Mouse (Mus musculus): ENCODE results near the gene Car1. TPM values are rescaled to one million over a fixed set of nuclear protein-coding genes. Genes with fewer than 3 reads are reported as not detected.

The Car1 gene
- 0.23 and 0.60 TPM in 2 replicates for polyA plus RNA-seq (2012; rRNA removed)
- 0.22 and 0.70 TPM in 2 replicates for polyA plus RNA-seq (2014; fragmentation: Nextera tagmentation; extraction: Ambion mirVana)

DNA sequence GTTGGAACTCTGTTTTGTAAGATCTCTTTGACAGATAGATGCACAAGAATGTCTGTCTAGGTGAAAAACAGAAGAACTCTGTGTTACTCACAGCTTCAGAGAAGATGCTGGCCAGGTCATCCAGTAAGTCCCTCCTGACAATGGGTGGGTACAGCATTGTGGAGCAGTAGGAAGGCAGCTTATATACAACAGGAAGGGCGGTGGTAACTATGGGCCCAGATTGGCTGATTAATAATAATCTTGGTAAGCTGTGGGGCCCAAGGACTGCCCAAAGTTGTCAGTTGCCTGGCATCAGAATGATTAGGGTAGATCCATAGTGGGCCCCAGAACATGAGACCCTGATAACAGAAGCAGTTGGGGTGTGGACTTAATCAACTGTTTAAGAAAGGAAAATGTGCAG, at the start of gene Car1:
Gene Car1, minus strand, starts transcription at position 158 of the 400 bp plus-strand sequence.
- H3K9ac ChIP-seq (ENCODE audit: low read depth, low read length, severe bottlenecking) = no peak within 1 kb of the TSS
- 88% methylated on average over 1 of the region's 1 CpGs for WGBS
- no peak for TF ChIP-seq POLR2A (IDR thresholded peaks at IDR 0.05; ENCODE audit: borderline replicate concordance, extremely low read depth, insufficient read depth, insufficient read length)

GRCm38 (mm10) chr3:14857874-14858273, 49.7 kb upstream of the Car1 start:
- peaks cover 8% of the 10 kb centered on the region; the same call in 1 of the 2 replicates for H3K4me1 ChIP-seq (ENCODE audit: control insufficient read depth, insufficient read depth, low read length)
- WGBS = 80% methylated on average over 3 of the region's 3 CpGs
- H3K9ac ChIP-seq (ENCODE audit: low read depth, low read length, severe bottlenecking) = no peak overlapping the region
- H3K9me3 ChIP-seq (ENCODE audit: control insufficient read depth, low read length) = no peaks in the 10 kb centered on the region
- no peak overlapping the region for H3K4me3 ChIP-seq (replicated peaks; ENCODE audit: low read length)
- DNase-seq (ENCODE audit: low spot score) (no peak), ATAC-seq (ENCODE audit: low FRiP score, low read depth) (no peak)
- no peak for TF ChIP-seq POLR2A (IDR thresholded peaks at IDR 0.05; ENCODE audit: borderline replicate concordance, extremely low read depth, insufficient read depth, insufficient read length)
- no peak overlapping the region for H3K27ac ChIP-seq (replicated peaks; ENCODE audit: low read depth, low read length)
- no peaks in the 10 kb centered on the region for H3K36me3 ChIP-seq (ENCODE audit: control insufficient read depth, insufficient read depth, low read length)
- no peak overlapping the region for H3K4me2 ChIP-seq (replicated peaks; ENCODE audit: low read depth, low read length, severe bottlenecking)
- no peaks in the 10 kb centered on the region for H3K27me3 ChIP-seq (ENCODE audit: control insufficient read depth, insufficient read depth, low read length)

More for the DNA sequence above, at the start of gene Car1:
- Histone ChIP-seq H3K36me3 (ENCODE audit: control insufficient read depth, insufficient read depth, low read length) (no peaks in the 10 kb centered on the region), H3K9me3 (ENCODE audit: control insufficient read depth, low read length) (no peaks in the 10 kb centered on the region), H3K4me3 (replicated peaks; ENCODE audit: low read length) (no peak within 1 kb of the TSS), H3K27ac (replicated peaks; ENCODE audit: low read depth, low read length) (no peak within 1 kb of the TSS), H3K4me1 (ENCODE audit: control insufficient read depth, insufficient read depth, low read length) (no peaks in the 10 kb centered on the region), H3K27me3 (ENCODE audit: control insufficient read depth, insufficient read depth, low read length) (no peaks in the 10 kb centered on the region), H3K4me2 (replicated peaks; ENCODE audit: low read depth, low read length, severe bottlenecking) (no peak within 1 kb of the TSS)
- DNase-seq (ENCODE audit: low spot score) (no peak), ATAC-seq (ENCODE audit: low FRiP score, low read depth) (no peak)

GRCm38 (mm10) chr3:14854446-14854845, 46.3 kb upstream of the Car1 start:
- Histone ChIP-seq H3K4me2 (replicated peaks; ENCODE audit: low read depth, low read length, severe bottlenecking) (no peak overlapping the region), H3K27me3 (ENCODE audit: control insufficient read depth, insufficient read depth, low read length) (no peaks in the 10 kb centered on the region), H3K27ac (replicated peaks; ENCODE audit: low read depth, low read length) (no peak overlapping the region), H3K4me1 (ENCODE audit: control insufficient read depth, insufficient read depth, low read length) (no peaks in the 10 kb centered on the region), H3K36me3 (ENCODE audit: control insufficient read depth, insufficient read depth, low read length) (no peaks in the 10 kb centered on the region), H3K4me3 (replicated peaks; ENCODE audit: low read length) (no peak overlapping the region), H3K9me3 (ENCODE audit: control insufficient read depth, low read length) (no peaks in the 10 kb centered on the region), H3K9ac (ENCODE audit: low read depth, low read length, severe bottlenecking) (no peak overlapping the region)
- WGBS = 57% methylated on average over 1 of the region's 1 CpGs
- no peak for DNase-seq (ENCODE audit: low spot score)
- no peak for ATAC-seq (ENCODE audit: low FRiP score, low read depth)
- TF ChIP-seq POLR2A (IDR thresholded peaks at IDR 0.05; ENCODE audit: borderline replicate concordance, extremely low read depth, insufficient read depth, insufficient read length) = no peak

DNA sequence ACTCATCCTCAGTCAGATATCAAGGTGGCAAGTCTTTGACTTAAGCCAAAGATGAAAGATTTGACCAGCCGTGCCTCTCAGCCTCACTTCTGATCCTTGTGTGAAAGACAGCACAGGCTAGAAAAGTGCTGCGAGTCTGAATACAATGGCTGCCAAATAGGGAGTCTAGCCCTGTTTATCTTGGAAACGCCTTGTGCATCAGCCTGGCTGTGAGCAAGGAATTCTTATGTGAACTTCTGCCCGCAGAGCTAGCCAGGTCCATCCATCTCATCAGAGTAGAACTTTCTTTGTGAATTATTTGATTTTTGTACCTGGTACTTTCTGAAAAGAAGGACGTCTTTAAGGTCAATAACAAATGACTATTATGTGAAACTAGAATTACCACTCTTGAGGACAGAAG, 45.8 kb upstream of the Car1 start:
- 78% methylated on average over 5 of the region's 5 CpGs for WGBS
- no peak for ATAC-seq (ENCODE audit: low FRiP score, low read depth)
- TF ChIP-seq POLR2A (IDR thresholded peaks at IDR 0.05; ENCODE audit: borderline replicate concordance, extremely low read depth, insufficient read depth, insufficient read length) = no peak

DNA sequence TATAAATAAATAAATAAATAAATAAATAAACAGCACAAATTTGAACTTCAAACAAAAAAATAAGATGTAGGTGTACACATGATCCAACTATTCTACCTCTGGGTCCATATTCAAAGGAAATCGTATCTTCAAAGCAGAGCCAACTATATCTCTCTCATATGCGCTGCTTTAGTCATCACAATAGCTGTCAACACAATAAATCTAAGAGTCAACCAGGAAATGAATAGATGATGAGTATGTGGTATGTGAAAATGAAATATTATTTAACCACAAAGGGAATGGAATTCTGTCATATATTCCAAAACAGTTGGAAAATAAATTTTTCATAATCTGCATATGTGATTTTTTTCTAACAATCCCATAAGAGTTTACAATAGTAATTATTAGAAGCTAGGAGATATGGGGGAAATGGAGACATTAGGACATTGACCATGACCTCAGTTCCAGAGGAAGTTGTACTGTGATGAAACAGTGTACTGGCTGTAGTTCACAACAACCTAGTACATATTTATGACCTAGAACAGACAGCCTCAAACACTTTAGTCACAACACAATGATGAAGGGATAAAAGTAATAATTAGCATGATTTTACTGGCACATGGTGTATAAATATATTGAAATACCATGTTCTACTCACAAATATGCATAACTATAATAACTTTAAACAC, 40.6 kb upstream of the Car1 start:
- WGBS = 89% methylated on average over 2 of the region's 2 CpGs

More for the DNA sequence above, 45.8 kb upstream of the Car1 start:
- Histone ChIP-seq H3K4me1 (ENCODE audit: control insufficient read depth, insufficient read depth, low read length) (no peaks in the 10 kb centered on the region), H3K9me3 (ENCODE audit: control insufficient read depth, low read length) (no peaks in the 10 kb centered on the region), H3K4me2 (replicated peaks; ENCODE audit: low read depth, low read length, severe bottlenecking) (no peak overlapping the region), H3K27ac (replicated peaks; ENCODE audit: low read depth, low read length) (no peak overlapping the region), H3K36me3 (ENCODE audit: control insufficient read depth, insufficient read depth, low read length) (no peaks in the 10 kb centered on the region), H3K4me3 (replicated peaks; ENCODE audit: low read length) (no peak overlapping the region), H3K9ac (ENCODE audit: low read depth, low read length, severe bottlenecking) (no peak overlapping the region), H3K27me3 (ENCODE audit: control insufficient read depth, insufficient read depth, low read length) (no peaks in the 10 kb centered on the region)
- no peak for DNase-seq (ENCODE audit: low spot score)

More for the DNA sequence above, 40.6 kb upstream of the Car1 start:
- H3K4me3 ChIP-seq (replicated peaks; ENCODE audit: low read length) = no peak overlapping the region
- DNase-seq (ENCODE audit: low spot score) (no peak), ATAC-seq (ENCODE audit: low FRiP score, low read depth) (no peak)
- H3K27me3 ChIP-seq (ENCODE audit: control insufficient read depth, insufficient read depth, low read length) = no peaks in the 10 kb centered on the region
- H3K9me3 ChIP-seq (ENCODE audit: control insufficient read depth, low read length) = no peaks in the 10 kb centered on the region
- H3K27ac ChIP-seq (replicated peaks; ENCODE audit: low read depth, low read length) = no peak overlapping the region
- no peaks in the 10 kb centered on the region for H3K36me3 ChIP-seq (ENCODE audit: control insufficient read depth, insufficient read depth, low read length)
- H3K9ac ChIP-seq (ENCODE audit: low read depth, low read length, severe bottlenecking) = no peak overlapping the region
- no peak for TF ChIP-seq POLR2A (IDR thresholded peaks at IDR 0.05; ENCODE audit: borderline replicate concordance, extremely low read depth, insufficient read depth, insufficient read length)
- no peak overlapping the region for H3K4me2 ChIP-seq (replicated peaks; ENCODE audit: low read depth, low read length, severe bottlenecking)
- H3K4me1 ChIP-seq (ENCODE audit: control insufficient read depth, insufficient read depth, low read length) = no peaks in the 10 kb centered on the region
